Mouse (Mus musculus) limb, embryonic 13.5 days (tissue): Measurements from ENCODE around the gene Rps6kb2. TPM values are rescaled to one million over a fixed set of nuclear protein-coding genes. Genes with fewer than 3 reads are reported as not detected.

Experiments used
- ATAC-seq: fragments of 200-750 bp; cut with Nextera tagmentation; 2 replicates; pipeline ENCODE4 v1.8.0; 2017; ENCODE audit warnings: low read depth, moderate number of reproducible peaks, moderate TSS enrichment; ENCODE audit not compliant: low FRiP score
- H3K27ac ChIP-seq: fragments of 300-500 bp; sonication (generic); 2 replicates; pipeline ENCODE4 v1.5.1; 2015; ENCODE audit warnings: inconsistent platforms, mild to moderate bottlenecking, moderate library complexity
- H3K27me3 ChIP-seq: fragments of 300-500 bp; sonication (generic); 2 replicates; pipeline ENCODE4 v1.6.1; 2015; ENCODE audit warnings: mild to moderate bottlenecking, inconsistent platforms
- H3K36me3 ChIP-seq: fragments of 300-500 bp; sonication (generic); 2 replicates; pipeline ENCODE4 v1.6.1; 2015; ENCODE audit warnings: inconsistent platforms, mild to moderate bottlenecking, moderate library complexity
- H3K4me1 ChIP-seq: fragments of 300-500 bp; sonication (generic); 2 replicates; pipeline ENCODE4 v1.6.1; 2015; ENCODE audit warnings: inconsistent platforms
- H3K4me2 ChIP-seq: fragments of 300-500 bp; sonication (generic); replicated peaks from 2 replicates; pipeline ENCODE4 v1.6.1; 2015; ENCODE audit warnings: inconsistent platforms, mild to moderate bottlenecking, moderate library complexity
- H3K4me3 ChIP-seq: fragments of 300-500 bp; sonication (generic); 2 replicates; pipeline ENCODE4 v1.5.1; 2015; ENCODE audit warnings: moderate library complexity, mild to moderate bottlenecking, inconsistent platforms
- H3K9ac ChIP-seq: fragments of 300-500 bp; sonication (generic); 2 replicates; pipeline ENCODE4 v1.6.1; 2015; ENCODE audit warnings: mild to moderate bottlenecking, inconsistent platforms
- H3K9me3 ChIP-seq: fragments of 300-500 bp; sonication (generic); 2 replicates; pipeline ENCODE4 v1.6.1; 2016; ENCODE audit warnings: inconsistent platforms
- WGBS: fragments of 180-500 bp; shearing (Covaris S2); methylation state at CpG from one replicate; pipeline ENCODE4 v1.1.7; 2015; 5-methylcytosine and 5-hydroxymethylcytosine counted together
- polyA plus RNA-seq: library from polyadenylated mRNA; unstranded; fragments of >200 nt; fragmentation: Nextera tagmentation; extraction: Ambion mirVana; gene quantifications from 2 replicates; pipeline ENCODE4 v1.2.1, GENCODE M21; 2015

The Rps6kb2 gene
- polyA plus RNA-seq, 1 experiment from 2014 or later: 65.7 TPM

DNA sequence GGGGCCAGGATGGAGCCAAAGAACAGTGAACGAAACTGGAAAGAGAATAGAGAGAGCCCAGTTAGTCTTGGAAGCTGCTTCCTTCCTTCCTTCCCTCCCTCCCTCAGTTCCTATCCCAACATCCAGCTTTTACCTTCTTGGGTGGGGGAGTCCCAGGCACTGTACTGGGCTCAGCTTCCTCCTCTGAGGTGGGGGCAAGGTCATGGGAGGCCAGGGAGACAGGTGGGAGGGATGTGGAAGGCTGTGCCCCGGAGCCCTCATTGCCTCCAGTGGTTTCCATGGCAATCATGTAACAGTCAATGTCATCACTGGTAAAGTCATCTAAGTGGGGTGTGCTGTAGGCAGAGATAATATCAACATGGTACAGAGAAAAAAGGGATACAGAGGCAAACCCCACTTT lies 32.9 kb upstream of the Rps6kb2 start:
- 42% methylated on average over 2 of the region's 2 CpGs for WGBS
- Histone ChIP-seq H3K9me3 (no peaks in the 10 kb centered on the region), H3K9ac (no peak overlapping the region), H3K4me2 (no peak overlapping the region), H3K27ac (no peak overlapping the region; the same call in 1 of the 2 replicates), H3K4me3 (no peak overlapping the region), H3K27me3 (no peaks in the 10 kb centered on the region), H3K4me1 (peaks cover 50% of the 10 kb centered on the region), H3K36me3 (peaks cover 70% of the 10 kb centered on the region)
- no peak for ATAC-seq

GRCm38 (mm10) chr19:4194776-4195650 lies 31.9 kb upstream of the Rps6kb2 start:
- H3K4me2 ChIP-seq: no peak overlapping the region

DNA sequence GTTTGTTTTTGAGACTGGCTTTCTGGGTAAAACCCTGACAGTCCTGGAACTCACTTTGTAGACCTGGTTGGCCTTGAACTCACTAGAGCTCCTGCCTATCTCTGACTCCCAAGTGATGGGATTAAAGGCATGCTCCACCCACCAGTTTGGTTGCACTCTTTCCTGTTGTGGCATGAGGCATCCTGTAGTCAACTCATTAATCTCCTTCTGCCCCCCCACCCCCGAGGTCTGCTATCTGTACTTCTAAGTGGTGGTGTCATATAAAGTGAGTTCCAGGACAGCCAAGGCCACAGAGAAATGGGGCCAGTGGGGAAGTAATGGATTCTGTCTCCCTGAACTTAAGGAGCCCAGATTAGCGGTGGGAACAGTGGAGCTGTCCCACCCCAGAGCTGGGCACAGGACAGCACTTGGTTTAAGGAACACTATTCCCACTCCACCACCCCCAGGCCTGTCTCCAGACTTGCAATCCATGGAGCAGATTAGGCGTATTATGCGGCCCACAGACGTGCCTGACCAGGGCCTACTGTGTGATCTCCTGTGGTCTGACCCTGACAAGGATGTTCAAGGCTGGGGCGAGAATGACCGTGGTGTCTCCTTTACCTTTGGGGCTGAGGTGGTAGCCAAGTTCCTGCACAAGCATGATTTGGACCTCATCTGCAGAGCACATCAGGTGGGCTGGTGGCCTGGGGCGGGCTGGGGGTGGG lies 31.0 kb upstream of the Rps6kb2 start:
- no peaks in the 10 kb centered on the region for H3K9me3 ChIP-seq
- no peaks in the 10 kb centered on the region for H3K27me3 ChIP-seq
- peaks cover 60% of the 10 kb centered on the region for H3K36me3 ChIP-seq
- WGBS: 85% methylated on average over 8 of the region's 8 CpGs
- no peak overlapping the region for H3K27ac ChIP-seq
- no peak for ATAC-seq
- peaks cover 43% of the 10 kb centered on the region for H3K4me1 ChIP-seq
- H3K4me3 ChIP-seq: no peak overlapping the region; the same call in 1 of the 2 replicates
- H3K9ac ChIP-seq: no peak overlapping the region; the same call in 1 of the 2 replicates
- peak overlapping the region; percentile 98; the same call in 1 of the 2 replicates for H3K4me2 ChIP-seq

More at GRCm38 (mm10) chr19:4194776-4195650, 31.9 kb upstream of the Rps6kb2 start:
- ATAC-seq: no peak
- H3K4me3 ChIP-seq: no peak overlapping the region
- no peaks in the 10 kb centered on the region for H3K27me3 ChIP-seq
- peaks cover 66% of the 10 kb centered on the region for H3K36me3 ChIP-seq
- no peak overlapping the region for H3K27ac ChIP-seq
- 79% methylated on average over 12 of the region's 12 CpGs for WGBS
- no peaks in the 10 kb centered on the region for H3K9me3 ChIP-seq
- H3K4me1 ChIP-seq: peaks cover 46% of the 10 kb centered on the region
- H3K9ac ChIP-seq: 0 out of 2 replicates have a peak overlapping the region, but pooled peaks have one; percentile 1

DNA sequence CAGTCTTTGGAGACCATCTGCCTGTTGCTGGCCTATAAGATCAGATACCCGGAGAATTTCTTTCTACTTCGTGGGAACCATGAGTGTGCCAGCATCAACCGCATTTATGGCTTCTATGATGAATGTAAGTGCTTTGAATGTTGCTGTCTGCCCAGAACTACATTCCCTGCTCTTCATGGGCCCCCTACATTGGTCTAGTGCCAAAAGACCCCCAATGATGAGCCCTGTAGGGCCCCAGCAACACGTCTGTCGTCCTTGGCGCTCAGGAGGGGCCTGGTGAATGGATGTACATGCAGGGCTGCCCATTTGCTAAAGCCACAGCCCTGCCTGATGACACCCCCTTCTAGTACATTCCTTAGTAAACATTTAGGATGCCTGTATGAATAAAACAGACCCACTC lies 30.0 kb upstream of the Rps6kb2 start:
- H3K4me1 ChIP-seq: peaks cover 43% of the 10 kb centered on the region
- 58% methylated on average over 6 of the region's 6 CpGs for WGBS
- H3K27me3 ChIP-seq: no peaks in the 10 kb centered on the region

GRCm38 (mm10) chr19:4192251-4192985 lies 29.3 kb upstream of the Rps6kb2 start:
- no peaks in the 10 kb centered on the region for H3K27me3 ChIP-seq
- peak overlapping the region; percentile 96 for H3K27ac ChIP-seq
- H3K4me2 ChIP-seq: peak overlapping the region; percentile 98
- ATAC-seq: no peak; the same call in 1 of the 2 replicates
- peaks cover 44% of the 10 kb centered on the region for H3K36me3 ChIP-seq
- H3K9me3 ChIP-seq: no peaks in the 10 kb centered on the region
- peak overlapping the region; percentile 92 for H3K4me3 ChIP-seq
- peak overlapping the region; percentile 98 for H3K9ac ChIP-seq
- WGBS: under 1% methylated on average over 47 of the region's 52 CpGs
- peaks cover 42% of the 10 kb centered on the region for H3K4me1 ChIP-seq

More for the DNA sequence above, 30.0 kb upstream of the Rps6kb2 start:
- H3K9ac ChIP-seq: peak overlapping the region; percentile 98
- H3K27ac ChIP-seq: 0 out of 2 replicates have a peak overlapping the region, but pooled peaks have one; percentile 96
- peaks cover 50% of the 10 kb centered on the region for H3K36me3 ChIP-seq
- H3K4me3 ChIP-seq: peak overlapping the region; percentile 92
- peak overlapping the region; percentile 98 for H3K4me2 ChIP-seq
- ATAC-seq: no peak
- H3K9me3 ChIP-seq: no peaks in the 10 kb centered on the region

GRCm38 (mm10) chr19:4191528-4192250 lies 28.5 kb upstream of the Rps6kb2 start, which contains the start of gene Ppp1ca:
TSS of gene Ppp1ca (plus strand) at chr19:4192065.
- H3K27ac ChIP-seq: peak within 1 kb of the TSS; percentile 96
- H3K9me3 ChIP-seq: no peaks in the 10 kb centered on the region
- H3K9ac ChIP-seq: peak within 1 kb of the TSS; percentile 98
- ATAC-seq: peak; percentile 91
- H3K4me1 ChIP-seq: peaks cover 35% of the 10 kb centered on the region
- WGBS: 3% methylated on average over 45 of the region's 47 CpGs
- H3K27me3 ChIP-seq: no peaks in the 10 kb centered on the region
- peak within 1 kb of the TSS; percentile 92 for H3K4me3 ChIP-seq
- peak within 1 kb of the TSS; percentile 98 for H3K4me2 ChIP-seq
- peaks cover 36% of the 10 kb centered on the region for H3K36me3 ChIP-seq

DNA sequence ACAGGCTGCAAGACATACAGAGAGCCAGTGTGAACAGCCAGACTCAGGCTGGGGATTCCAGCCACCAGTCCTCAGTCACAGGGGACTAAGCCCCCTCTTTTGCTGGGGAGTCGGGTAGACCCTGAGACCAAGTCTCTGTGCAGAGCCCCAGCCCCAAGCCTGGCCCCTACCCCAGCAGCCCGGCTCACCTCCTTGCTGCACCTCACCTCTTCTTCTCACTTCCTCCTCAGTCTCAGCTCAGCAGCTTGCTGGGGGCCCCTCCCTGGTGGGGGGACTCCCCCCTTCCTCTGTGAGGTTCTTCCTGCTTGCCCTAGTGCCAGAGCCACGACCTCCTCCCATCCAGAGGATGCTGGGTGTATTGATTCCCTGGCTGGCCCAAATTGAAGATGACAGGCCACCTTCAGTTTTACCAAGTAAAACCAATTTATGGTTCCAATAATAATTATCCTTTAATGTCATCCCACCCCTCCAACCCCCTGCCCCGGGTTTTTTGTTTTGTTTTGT lies 27.7 kb upstream of the Rps6kb2 start, which contains the start of gene Tbc1d10c:
Gene Tbc1d10c, minus strand, starts transcription at position 454 of the 504 bp plus-strand sequence.
- WGBS: 53% methylated on average over 4 of the region's 4 CpGs
- H3K4me3 ChIP-seq: peak within 1 kb of the TSS; percentile 92

GRCm38 (mm10) chr19:4189051-4189620 lies 26.0 kb upstream of the Rps6kb2 start:
- H3K4me1 ChIP-seq: peaks cover 37% of the 10 kb centered on the region
- ATAC-seq: no peak
- H3K27ac ChIP-seq: no peak overlapping the region
- peaks cover 11% of the 10 kb centered on the region for H3K36me3 ChIP-seq
- WGBS: 82% methylated on average over 12 of the region's 12 CpGs
- no peak overlapping the region for H3K4me2 ChIP-seq
- H3K9ac ChIP-seq: no peak overlapping the region
- H3K27me3 ChIP-seq: no peaks in the 10 kb centered on the region
- no peaks in the 10 kb centered on the region for H3K9me3 ChIP-seq
- no peak overlapping the region for H3K4me3 ChIP-seq

More for the DNA sequence above, 27.7 kb upstream of the Rps6kb2 start, which contains the start of gene Tbc1d10c:
- no peak for ATAC-seq
- Histone ChIP-seq H3K9me3 (no peaks in the 10 kb centered on the region), H3K36me3 (peaks cover 28% of the 10 kb centered on the region), H3K27me3 (no peaks in the 10 kb centered on the region), H3K4me2 (peak within 1 kb of the TSS; percentile 98), H3K9ac (peak within 1 kb of the TSS; percentile 98), H3K4me1 (peaks cover 27% of the 10 kb centered on the region), H3K27ac (peak within 1 kb of the TSS; percentile 96)

DNA sequence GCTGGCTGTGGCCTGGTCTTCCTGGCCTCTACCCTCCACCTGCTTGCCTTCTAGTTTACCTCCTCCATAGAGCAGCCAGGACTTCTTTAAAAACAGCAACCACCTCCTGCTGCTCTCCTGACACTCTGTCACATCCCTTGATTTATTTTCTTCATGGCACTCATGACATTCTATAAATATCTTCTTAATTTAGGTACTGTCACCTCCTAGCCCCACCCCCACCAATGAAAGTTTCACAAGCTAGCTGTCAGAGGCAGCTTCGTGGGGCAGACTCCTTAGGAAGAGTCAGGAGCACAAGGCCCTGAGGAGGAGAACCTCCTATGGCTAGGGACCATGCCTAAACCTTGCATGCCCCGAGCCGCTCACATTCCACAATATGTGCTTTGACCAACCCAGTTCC lies 24.1 kb upstream of the Rps6kb2 start:
- ATAC-seq: no peak
- Histone ChIP-seq H3K27me3 (no peaks in the 10 kb centered on the region), H3K9ac (no peak overlapping the region), H3K4me1 (peaks cover 23% of the 10 kb centered on the region), H3K4me2 (no peak overlapping the region), H3K36me3 (no peaks in the 10 kb centered on the region), H3K4me3 (no peak overlapping the region), H3K27ac (no peak overlapping the region), H3K9me3 (no peaks in the 10 kb centered on the region)
- 60% methylated on average over 3 of the region's 3 CpGs for WGBS

DNA sequence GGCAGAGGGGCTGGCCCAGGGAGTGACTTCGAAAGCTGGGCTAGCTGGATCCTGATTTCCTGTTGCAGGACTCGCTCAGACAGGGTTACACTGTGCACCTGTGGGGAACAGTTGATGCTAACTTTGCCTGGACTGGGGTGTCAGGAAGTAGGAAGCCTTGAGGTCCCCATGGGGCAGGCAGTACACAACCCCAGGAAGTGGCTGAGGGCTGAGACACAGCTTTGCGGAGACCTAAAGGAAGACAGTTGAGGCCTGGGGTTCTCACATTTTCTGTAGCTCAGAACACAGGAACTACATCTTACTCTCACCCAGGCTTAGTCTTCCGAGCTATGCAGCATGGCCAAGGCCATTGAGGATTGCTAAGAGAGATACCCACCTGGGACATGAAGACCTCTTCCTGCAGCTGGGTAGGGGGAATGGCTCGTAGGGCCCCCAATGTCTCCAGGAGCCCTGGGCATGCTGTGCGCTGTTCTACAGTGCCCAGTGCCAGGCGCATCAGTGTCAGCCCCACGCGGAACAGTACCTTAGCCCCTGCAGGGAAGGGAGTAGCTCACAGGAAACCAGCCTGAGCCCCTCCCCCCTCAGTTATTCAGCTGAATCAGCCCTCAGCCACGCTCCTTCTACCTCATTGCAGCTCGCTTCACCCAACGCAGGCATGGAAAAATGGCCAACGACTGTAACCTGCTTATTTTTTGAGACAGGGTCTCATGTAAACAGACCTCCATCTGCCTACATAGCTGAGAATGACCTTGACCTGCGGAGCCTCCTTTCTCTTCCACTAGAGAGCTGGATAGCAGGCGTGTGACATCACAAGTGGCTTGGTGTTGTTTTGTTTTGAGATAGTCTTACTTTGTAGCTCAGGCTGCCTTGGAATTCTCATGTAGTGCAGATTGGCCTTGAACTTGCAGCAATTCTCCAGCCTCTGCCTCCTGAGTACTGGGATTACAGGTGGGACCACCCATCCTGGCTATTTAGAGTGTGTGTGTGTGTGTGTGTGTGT lies 22.1 kb upstream of the Rps6kb2 start:
- ATAC-seq: no peak
- Histone ChIP-seq H3K4me2 (0 out of 2 replicates have a peak overlapping the region, but pooled peaks have one; percentile 9), H3K9me3 (no peaks in the 10 kb centered on the region), H3K36me3 (no peaks in the 10 kb centered on the region), H3K4me3 (no peak overlapping the region), H3K9ac (no peak overlapping the region; the same call in 1 of the 2 replicates), H3K27ac (no peak overlapping the region; the same call in 1 of the 2 replicates), H3K27me3 (no peaks in the 10 kb centered on the region), H3K4me1 (peaks cover 11% of the 10 kb centered on the region)
- WGBS: 59% methylated on average over 15 of the region's 15 CpGs
